Mouse (Mus musculus) layer of hippocampus, adult 18-20 months (tissue): ENCODE data around the gene Nacad. TPM values are rescaled to one million over a fixed set of nuclear protein-coding genes. Genes with fewer than 3 reads are reported as not detected.

Source experiments
- DNase-seq, 2 experiments: peaks; one replicate each; pipeline ENCODE4 v3.0.0; 2022; ENCODE audit warnings: low spot score in 2 of 2
- total RNA-seq, 2 experiments: library from RNA; stranded (reverse); gene quantifications; 2 replicates each; pipeline ENCODE4 v1.2.3; 2021

Nacad gene
- total RNA-seq, 2 experiments from 2014 or later = 37.5 to 38.6 TPM

DNA sequence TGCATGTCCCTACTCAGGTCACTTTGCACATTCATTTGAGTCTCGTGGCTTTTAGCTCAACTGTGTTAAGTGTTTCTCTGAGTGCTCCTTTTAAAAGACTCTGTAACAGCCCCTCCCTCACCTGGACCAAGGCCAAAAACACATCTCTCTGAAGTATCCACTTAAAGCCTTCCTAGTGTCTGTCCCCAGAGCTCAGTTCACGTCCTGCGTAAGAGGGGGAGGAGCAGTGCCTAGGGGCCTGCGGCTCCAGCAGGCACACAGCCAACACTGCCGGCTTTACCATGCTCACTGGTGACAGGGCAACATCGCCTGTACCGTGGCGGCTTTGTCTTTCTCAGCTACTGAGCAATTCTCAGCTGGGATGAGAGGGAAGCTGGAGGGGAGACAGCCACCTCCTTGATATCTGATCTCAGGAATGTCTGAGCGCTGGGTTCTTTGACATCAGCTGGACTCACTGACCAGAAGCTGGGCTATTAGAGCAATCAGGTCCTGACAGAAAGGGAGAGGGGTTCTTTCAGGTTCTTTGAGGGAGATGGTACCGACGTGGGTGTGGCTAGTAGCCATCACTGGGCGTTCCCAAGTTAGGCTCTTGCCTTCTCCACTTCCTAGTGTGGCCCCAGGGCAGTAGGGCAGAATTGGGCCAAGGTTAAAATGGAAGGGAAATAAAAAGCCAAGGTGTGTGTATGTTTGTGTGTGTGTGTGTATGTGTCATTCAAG is 1.8 kb downstream of the Nacad start:
- DNase-seq = no peak

DNA sequence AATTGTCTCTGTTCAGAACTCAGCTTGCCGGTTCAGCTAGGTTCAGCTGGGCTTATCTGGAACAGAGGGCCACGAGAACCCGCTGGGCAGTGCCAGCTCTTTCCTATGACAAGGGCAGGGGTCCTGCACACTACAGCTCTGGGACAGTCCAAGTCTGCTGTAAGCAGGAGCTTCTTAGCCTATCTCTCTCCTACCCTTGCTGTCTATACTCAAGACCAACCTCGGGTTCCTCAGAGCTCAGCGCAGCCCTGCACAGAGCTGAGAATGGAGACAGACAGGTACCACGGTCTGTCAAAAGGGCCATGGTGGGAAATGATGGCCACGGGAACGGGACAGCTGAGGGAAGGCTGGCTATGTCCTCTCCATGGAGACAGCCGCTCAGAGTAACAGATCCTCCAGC is 2.6 kb downstream of the Nacad start:
- no peak for DNase-seq

DNA sequence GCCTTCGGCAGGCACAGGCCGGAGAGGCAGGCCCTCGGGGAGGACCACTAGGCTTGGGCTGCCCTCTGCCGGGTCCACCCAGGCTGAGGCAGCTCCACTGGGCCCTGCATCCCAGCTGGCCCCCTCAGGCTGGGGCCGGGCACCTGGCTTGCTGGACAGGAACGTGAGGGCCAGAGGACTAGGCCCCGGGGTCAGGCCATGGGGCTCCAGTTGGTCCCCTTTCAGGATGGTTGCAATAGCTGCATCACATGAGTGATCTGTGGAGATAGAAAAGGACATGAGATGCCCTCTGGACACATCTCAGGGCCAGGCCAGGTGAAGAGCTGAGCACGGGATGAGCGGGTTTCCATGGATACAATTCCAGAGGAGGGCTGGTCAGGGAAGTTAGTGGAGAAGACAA is 3.2 kb downstream of the Nacad start:
- DNase-seq = no peak

DNA sequence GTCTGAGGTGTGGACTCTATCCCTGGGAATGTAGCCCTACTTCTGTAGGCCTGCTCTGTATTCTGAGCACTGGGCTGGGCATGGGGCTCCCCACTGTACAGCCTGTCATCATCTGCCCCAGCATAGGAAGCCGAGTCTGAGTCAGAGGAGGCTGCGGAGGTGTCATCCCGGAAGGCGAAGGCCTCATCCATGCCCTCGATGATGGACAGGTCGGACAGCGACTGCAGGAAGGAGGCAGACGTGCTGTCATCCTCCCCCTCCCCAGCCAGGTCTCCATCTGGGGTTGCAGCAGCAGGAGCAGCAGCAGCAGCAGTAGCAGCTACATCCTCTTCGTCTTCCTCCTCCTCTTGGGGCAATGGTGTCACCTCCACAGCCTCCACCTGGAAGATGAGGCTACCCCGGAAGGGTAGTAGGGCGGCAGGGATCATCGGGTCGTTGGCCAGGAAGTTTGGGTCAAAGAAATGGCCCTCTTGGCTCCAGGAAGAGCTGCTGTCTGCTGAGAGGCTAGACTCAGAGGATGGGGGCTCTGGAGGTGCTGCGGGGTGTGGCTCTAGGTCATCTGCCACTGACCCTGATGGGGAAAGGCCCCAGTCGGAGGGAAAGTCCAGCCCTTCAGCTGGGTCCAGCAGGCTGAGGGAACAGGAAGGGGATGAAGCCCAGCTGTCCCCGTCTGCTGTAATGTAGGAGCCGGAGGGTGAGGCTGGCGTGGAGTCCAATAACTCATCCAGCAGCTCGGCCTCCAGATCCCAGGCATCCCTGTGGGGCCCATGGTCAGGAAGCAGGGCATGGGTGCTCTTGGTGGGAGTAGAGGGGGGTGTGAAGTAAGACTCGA is 4.0 kb downstream of the Nacad start:
- no peak for DNase-seq

DNA sequence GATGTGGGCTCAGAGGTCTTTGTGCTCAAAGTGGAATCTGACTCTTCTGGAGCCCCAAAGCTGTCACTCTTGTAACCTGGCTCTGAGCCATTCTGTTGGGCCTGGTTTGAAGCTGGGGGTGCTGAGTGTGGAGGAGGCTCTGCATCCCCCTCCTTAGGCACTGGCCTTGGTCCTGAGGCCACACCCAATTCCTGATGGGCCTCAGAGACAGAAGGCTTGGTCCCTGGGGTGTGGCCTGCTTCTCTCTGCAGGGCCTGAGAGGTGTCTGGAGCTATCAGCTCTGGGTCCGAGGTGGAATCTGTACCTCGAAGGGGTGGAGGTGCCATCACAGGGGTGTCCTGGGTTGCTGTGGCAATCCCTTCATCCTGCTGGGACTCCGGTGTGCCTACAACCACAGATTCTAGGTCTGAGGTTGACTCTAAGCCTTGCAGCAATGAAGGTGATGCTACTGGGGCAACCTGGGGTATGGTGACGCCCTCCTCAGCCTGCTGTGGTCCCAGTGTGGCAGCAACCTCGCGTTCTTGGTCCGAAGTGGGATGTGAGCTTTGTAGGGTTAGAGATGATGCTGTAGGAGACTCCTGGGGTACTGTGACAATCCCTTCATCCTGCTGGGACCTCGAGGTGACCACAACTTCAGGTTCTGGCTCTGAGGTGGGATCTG is 5.4 kb downstream of the Nacad start:
- DNase-seq = no peak

DNA sequence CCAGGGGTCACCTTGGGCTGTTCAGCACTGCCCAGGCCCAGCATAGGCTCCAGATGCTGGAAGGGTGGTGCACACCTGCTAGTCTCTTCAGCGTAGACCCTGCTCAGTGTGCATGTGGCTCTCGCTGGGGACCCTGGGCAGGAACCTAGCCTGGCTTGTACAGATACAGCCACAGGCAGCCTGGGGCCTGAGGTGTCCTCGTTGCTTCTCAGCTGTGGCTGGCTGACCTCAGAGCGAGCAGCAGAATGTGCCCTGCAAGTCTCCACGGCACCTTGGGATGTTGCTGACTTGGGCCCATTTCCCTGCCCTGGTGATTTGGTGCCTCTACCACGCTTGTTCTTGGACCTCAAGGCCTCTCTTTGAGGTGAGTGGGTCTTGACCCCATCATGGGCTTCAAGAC is 6.0 kb downstream of the Nacad start:
- no peak for DNase-seq

DNA sequence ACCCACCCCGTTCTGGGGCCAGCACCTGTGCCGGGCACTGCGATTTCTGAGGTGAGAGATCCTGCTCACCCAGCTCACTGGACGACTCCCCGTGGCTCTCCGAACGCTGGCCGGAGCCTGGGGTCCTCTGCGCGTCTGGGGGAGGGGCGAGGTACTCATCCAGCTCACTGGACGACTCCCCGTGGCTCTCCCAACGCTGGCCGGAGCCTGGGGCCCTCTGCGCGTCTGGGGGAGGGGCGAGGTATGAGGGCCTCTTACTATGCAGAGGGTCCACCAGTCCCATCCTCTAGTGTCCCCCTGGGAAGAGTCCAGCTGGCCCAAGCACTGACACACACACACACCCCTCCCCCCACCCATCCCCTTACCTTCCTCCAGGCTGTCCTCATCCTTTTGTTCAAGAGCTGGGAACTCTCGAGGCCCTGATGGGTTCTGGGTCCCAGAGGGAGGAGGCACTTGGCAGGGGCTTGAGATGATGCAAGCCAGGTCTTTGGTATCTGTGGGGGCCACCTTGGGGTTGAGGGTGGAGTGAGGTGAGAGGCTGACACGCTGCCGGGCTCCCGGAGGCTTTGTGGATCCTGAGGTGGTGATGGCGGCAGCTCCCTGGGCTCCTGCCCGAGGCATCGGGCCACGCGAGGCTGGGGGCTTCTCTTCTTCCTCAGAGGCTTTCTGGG is 6.7 kb downstream of the Nacad start:
- DNase-seq = no peak

DNA sequence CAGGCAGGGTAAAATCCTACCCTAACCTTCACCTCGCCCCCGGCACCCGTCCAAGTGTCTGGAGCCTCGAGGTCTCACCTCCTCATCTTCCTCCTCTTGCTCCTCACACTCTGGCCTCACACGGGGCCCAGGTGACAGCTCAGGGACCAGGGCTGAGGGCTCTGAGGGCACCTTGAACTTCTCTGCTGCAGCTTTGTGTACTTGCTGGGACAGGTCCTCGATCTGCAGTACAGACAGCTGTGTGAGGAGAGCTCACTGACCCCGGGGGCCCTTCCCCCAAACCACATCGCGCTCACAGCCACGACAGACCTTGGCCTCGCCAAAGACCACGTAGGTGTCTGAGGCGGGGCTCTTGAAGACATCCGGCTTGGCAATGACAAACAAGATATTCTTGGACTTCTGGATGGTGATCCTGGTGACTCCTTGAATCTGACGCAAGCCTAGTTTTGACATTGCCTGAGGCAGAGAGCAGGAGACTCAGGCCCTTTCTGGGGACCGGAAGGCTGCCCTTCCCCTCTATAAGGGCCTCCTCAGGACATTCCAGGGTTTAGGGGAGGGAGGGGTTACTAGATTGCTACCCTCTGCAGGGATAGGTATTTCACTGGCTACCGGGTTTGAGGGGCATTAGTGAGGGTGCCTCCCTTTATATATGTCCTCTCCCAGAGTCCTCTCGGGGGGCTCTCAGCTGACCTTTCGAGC is 7.5 kb downstream of the Nacad start:
- DNase-seq = no peak

DNA sequence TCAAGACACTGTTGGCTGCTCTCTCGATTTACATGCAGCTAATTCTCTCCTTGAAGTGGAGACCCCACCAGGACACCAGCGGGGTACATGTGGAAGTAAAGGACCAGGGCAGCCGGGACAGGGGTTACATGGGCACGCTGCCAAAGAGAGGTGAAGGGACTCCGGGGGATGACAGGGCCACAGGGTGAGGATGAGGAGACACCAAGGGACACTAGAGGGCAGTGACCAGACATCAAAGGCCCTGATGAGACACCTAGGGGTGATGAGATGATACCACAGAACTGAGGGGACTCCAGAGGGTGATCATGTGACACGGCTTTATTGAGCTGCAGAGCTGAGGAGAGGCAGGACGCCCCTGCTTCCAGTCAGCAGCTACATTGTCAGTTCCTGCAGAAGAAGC is 8.3 kb downstream of the Nacad start:
- DNase-seq = no peak

DNA sequence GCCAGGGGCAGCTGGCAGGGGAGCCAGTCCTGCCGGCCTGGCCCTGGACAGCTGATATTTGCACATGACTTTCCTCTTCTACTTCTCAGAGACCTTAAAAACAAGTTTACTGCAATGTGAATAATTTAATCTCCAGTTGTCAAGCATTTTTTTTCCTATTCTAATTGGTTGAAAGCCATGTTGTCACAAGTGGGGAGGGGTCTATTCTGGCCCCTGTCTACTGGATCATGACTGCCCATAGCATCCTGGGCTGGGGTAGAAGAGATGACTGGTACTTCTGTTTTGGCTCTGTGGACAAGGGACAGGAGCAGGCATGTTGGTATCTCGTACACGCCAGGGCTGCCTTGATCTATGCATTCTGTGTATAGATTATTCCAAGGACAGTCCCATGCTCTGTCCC is 9.2 kb downstream of the Nacad start:
- DNase-seq = no peak

DNA sequence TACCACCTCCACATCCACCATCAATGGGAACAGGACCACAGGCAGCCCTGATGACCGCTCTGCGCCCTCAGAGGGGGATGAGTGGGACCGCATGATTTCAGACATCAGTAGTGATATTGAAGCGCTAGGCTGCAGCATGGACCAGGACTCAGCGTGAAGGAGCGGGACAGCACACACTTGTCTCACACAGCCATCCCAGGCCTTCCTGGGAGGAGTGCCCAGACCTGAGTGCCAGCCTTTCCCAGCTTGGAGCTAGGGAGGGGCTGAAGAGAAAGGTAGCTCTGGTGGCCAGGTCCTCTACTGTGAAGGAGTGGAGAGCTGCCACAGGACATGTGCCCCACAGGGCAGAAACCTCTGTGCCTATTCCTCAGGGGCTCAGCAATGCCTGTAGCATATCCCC is 9.6 kb downstream of the Nacad start:
- no peak for DNase-seq

DNA sequence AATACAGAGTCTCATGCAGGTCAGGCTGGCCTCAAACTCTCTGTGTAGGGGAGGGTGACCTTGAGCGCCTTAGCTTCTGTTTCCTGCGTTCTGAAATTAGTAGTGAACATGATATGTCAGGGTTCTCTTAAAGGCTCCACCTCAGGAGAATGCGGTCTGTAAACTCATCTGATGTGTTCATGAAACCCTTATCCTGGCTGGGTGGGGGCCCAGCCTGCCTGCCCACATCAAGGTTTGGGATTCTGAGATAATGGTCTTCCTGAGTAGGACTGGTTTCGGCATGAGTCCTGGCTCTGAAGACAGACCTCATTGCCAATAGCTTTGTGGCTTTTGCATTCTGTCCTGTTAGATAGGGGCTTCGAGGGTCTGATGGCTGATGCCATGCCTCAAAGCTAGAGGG is 10.5 kb downstream of the Nacad start:
- DNase-seq = no peak

DNA sequence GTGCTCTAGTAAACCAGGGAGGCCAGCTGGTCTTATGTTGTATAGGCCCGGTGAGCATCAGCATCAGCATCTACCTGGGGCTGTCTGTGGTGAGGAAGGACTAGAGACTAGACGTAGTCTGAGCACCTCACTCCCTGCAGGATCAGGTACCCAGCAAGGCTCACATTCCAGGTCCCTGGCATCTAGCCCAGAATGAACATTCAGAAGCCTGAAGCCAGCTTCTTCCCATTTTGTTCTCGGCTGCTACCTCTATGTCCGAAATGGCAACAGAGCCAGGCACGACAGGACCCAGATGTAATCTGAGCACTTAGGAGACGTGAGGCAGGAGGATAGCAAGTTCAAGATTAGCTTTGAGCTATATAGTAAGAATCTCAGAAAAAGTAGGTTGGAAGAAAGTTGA is 11.0 kb downstream of the Nacad start:
- DNase-seq = no peak

DNA sequence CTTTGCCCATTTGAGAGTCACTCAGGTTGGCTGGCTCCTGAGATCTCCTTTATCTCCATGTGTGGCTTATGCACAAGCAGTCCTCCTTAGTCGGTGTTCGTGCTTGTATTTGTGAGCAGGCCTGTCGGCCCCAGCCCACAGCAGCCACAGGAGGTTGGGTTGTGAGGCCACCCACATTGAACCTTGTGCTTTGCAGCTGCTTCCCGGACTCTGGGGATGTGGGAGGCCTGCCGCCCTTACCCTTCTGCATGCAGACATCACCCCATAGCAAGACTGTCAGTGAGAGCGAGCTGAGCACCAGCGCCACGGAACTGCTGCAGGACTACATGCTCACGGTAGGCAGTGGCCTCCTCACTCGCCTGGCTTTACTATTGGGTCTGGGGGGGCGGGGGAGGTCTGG is 12.4 kb downstream of the Nacad start:
- DNase-seq = no peak

DNA sequence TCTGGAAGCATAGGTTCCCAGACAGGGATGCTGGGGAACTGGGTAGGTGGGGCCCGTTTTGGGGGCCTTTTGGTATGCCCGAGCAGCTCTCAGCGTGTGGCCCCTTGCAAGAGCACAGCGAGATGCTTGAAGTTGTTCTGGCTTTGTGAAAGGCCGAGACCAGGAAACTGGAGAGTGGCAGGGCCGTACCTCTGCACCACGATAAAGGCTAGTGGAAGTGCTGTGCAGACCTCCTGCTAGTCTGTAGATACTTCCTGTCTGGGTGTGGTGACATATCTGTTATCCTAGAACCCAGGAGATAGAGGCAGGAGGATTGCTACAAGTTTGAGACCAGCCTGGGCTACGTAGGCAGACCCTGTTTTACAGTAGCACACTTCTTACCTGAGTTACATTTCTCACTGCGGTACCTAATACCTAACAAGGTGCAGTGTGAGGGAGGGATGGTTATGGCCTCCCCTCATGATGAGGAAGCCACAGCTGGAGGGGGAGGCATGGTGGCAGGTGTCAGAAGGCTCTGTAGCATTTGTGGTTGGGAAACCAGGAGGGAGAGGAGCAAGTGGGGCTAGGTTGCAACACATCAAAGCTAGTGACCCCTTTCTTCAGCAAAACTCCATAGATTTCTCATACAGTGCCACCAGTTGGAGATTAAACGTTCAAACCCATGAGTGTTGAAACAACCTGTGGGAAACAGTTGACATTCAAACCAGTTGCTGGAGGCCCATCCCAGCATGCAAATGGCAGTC is 14.7 kb downstream of the Nacad start:
- DNase-seq = no peak

DNA sequence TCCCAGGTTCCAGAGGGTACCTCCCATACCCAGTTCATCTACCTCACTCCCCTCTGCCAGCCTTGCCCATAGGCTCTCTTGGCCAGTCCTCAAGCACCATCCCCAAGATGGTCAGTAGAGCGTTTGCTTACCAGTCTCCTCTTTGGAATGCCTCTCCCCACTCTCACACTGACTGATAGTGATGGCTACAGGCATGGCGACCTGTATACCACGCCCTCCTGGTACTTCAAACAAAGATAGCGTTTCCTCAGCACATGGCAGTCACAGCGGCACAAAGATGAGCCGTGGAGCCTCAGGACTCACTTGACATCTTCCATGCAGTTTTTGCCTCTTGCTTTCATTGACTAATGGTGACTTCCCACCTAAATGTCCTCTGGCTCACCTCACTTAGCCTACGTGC is 16.0 kb downstream of the Nacad start:
- DNase-seq = no peak

DNA sequence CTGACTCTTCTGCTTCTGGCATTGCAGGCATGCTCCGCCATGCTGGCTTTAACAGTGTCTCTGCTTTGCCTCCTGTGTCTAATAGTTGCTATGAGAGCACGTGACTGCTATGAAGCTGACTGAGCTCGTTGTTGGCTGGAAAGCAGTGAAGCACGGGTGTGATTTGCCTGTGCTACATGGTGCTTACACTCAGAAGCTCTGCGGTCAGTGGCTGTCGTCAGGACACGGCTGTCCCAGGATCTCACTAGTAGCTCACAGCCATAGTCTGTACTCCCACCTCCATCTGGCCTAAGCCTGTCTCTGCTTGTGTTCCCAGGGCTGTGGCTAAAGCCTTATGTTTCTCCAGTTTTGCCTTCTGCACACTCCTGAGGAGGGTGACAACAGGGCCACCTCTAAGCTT is 17.6 kb downstream of the Nacad start:
- no peak for DNase-seq

DNA sequence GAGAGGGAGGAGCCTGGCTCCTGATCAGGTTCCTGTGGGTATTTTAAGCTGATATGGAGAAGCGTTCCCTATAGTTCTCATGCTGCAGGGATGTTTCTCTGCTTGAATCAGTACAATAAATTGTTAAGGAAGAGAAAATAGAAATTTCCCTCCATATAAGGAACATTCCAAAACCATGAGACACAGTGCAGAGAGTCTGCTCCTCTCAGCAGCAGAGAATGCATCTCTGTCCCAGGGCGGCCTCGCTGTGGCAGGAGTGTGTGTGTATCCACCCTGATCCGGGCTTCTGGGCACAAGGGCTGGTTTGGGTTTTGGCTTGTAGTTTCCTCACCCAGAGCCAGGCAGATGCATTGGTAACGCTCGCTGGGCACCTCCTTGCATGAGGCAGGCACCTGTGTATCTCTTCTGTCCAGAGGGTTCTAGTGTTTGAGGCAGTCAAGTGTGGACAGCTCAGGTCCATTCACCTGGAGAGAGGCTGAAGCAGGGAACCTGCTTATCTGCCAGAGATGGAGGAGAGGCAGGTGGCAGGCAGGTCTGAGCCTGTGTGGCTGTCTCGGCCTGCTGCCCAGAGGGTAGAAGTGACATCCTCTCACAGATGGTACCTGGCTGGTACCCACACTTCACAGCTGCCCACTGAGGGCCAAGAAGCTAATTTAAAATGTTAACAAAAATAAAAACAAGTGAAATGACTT is 18.5 kb downstream of the Nacad start:
- DNase-seq = no peak

DNA sequence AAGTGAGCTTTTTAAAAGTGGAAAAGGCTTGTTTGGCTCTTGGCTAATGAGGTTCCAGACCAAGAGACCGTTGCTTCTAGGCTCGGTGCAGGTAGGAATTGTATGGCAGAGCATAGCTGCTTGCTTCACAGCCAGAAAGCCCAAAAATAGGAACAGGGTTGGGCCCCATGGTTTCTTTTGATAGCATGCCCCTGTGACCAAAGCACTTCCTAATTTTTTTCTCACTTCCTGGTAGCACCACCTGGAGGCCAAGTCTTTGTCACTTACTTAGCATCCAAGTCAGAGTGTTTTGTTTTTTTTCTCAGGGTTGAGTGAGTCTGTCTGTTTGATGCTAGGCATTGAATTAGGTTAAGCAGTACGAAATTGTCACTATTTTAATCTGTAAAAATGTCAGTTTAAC is 19.2 kb downstream of the Nacad start:
- DNase-seq = no peak

DNA sequence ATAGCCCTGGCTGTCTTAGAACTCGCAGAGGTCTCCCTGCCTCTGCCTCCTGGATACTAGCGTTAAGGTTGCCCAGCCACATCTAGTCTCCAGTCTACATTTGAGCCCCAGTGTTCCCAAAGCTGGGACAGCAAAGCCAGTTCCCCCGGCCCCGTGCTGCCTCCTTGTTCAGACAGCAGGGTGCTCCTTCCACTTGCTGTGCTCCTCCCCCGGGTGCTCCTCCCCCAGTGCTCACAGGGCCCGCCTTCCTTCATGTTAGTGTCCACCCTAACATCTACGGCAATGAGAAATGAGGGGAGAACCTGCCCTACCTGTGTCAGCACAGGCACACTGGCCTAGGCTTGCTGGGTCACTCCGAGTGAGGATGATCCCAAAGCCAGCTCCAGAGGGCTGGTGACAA is 20.1 kb downstream of the Nacad start:
- no peak for DNase-seq
